Mouse (Mus musculus) liver, postnatal 0 days (tissue): ENCODE results near the gene Mss51. TPM values are rescaled to one million over a fixed set of nuclear protein-coding genes. Genes with fewer than 3 reads are reported as not detected.

ENCODE experiments used
- ATAC-seq: fragments of 200-750 bp; cut with Nextera tagmentation; 2 replicates; pipeline ENCODE4 v1.8.0; 2017; ENCODE audit warnings: mild to moderate bottlenecking, moderate library complexity
- DNase-seq: peaks from one replicate; pipeline ENCODE4 v3.0.0-alpha.2; 2016
- H3K27ac ChIP-seq: fragments of 300-500 bp; sonication (generic); 2 replicates; pipeline ENCODE4 v1.5.1; 2014; ENCODE audit warnings: antibody characterized with exemption, moderate library complexity, mild to moderate bottlenecking, low read depth
- H3K27me3 ChIP-seq: fragments of 300-500 bp; sonication (generic); 2 replicates; pipeline ENCODE4 v1.6.1; 2014; ENCODE audit warnings: low read length, control low read depth, mixed read lengths; ENCODE audit not compliant: insufficient read depth
- H3K36me3 ChIP-seq: fragments of 300-500 bp; sonication (generic); replicated peaks from 2 replicates; pipeline ENCODE4 v1.6.1; 2014; ENCODE audit warnings: mild to moderate bottlenecking, control low read depth, low read length, moderate library complexity, mixed read lengths; ENCODE audit not compliant: insufficient read depth
- H3K4me1 ChIP-seq: fragments of 300-500 bp; sonication (generic); 2 replicates; pipeline ENCODE4 v1.6.1; 2014; ENCODE audit warnings: antibody characterized with exemption, mild to moderate bottlenecking, control low read depth; ENCODE audit not compliant: insufficient read depth
- H3K4me2 ChIP-seq: fragments of 300-500 bp; sonication (generic); 2 replicates; pipeline ENCODE4 v1.6.1; 2014; ENCODE audit warnings: low read depth, mild to moderate bottlenecking, low read length, moderate library complexity, mixed read lengths
- H3K4me3 ChIP-seq: fragments of 300-500 bp; sonication (generic); 2 replicates; pipeline ENCODE4 v1.5.1; 2014; ENCODE audit warnings: low read depth, low read length
- H3K9ac ChIP-seq: fragments of 300-500 bp; sonication (generic); replicated peaks from 2 replicates; pipeline ENCODE4 v1.6.1; 2014; ENCODE audit warnings: mild to moderate bottlenecking, moderate library complexity
- H3K9me3 ChIP-seq: fragments of 300-500 bp; sonication (generic); 2 replicates; pipeline ENCODE4 v1.6.1; 2016; ENCODE audit warnings: mild to moderate bottlenecking, control low read depth, low read length, mixed read lengths
- CTCF ChIP-seq: sonication (generic); IDR thresholded peaks from 2 replicates; pipeline ENCODE4 v1.5.1; 2016; ENCODE audit warnings: antibody characterized with exemption, low read depth
- EP300 ChIP-seq: IDR thresholded peaks from 2 replicates; pipeline ENCODE4 v1.6.1; 2016; ENCODE audit warnings: antibody characterized with exemption, low read depth, mild to moderate bottlenecking
- WGBS: fragments of 180-500 bp; shearing (Covaris S2); extraction: QIAGEN DNeasy Blood & Tissue Kit; methylation state at CpG from one replicate; pipeline ENCODE4 v1.1.7; 2014; ENCODE audit not compliant: insufficient replicate concordance; 5-methylcytosine and 5-hydroxymethylcytosine counted together
- polyA plus RNA-seq: library from polyadenylated mRNA; unstranded; fragments of >200 nt; fragmentation: Nextera tagmentation; extraction: Ambion mirVana; gene quantifications from 2 replicates; pipeline ENCODE4 v1.2.1, GENCODE M21; 2015

The Mss51 gene
- polyA plus RNA-seq: 0.40 and 0.41 TPM in 2 replicates

DNA sequence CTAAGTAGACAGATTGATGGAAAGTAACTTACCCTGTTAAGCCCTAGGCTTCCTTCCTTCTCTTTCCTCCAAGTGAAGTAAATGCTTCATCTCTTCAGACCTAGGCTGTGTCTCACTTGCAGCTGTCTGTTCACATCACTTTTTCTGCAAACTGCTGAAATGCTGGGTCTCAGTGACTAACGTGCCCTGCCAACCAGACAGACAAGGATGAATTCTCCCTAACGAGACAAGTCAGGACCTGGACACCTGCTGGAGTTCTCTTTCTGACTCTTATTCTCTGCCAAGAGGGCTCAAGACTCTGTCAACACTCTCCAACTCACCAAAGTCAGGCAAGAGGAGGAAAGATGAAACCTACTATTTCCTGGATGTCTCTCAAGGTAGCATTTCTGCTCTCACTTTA lies at the start of gene Mss51:
TSS of gene Mss51 (minus strand) at position 299 of the 400 bp plus-strand sequence.
- no peak within 1 kb of the TSS for H3K9ac ChIP-seq
- 83% methylated on average over 2 of the region's 2 CpGs for WGBS

DNA sequence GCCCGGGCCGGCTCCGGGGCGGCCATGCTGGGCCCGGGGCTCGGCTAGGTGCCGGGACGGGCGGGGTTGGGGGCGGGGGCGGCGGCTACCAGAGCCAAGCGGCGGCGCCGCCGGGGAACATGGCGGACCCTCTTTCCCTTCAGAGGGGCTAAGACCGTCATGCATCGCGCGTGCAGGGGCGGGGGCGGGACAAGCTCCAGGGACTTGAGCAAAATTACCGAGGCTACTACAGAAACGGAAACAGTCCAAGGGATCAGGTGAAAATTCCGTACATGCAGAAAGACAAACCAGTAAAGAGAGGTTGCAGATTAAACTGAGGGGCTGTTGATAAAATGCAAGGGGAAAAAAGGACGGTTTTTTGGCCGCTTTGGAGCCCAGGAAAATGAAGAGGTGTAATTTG lies 49.7 kb upstream of the Mss51 start, which contains the start of gene Ppp3cb:
TSS of gene Ppp3cb (minus strand) at position 159 of the 400 bp plus-strand sequence.
- ATAC-seq: peak; percentile 76
- H3K36me3 ChIP-seq: no peaks in the 10 kb centered on the region; the same call in 1 of the 2 replicates
- TF ChIP-seq EP300 (no peak; the same call in 1 of the 2 replicates), CTCF (no peak)
- H3K4me2 ChIP-seq: peak within 1 kb of the TSS; percentile 76
- DNase-seq: peak; percentile 92
- under 1% methylated on average over 23 of the region's 29 CpGs for WGBS
- peak within 1 kb of the TSS; percentile 90 for H3K9ac ChIP-seq
- H3K9me3 ChIP-seq: no peaks in the 10 kb centered on the region
- peak within 1 kb of the TSS; percentile 76 for H3K4me3 ChIP-seq
- H3K4me1 ChIP-seq: peaks cover 15% of the 10 kb centered on the region
- peak within 1 kb of the TSS; percentile 100 for H3K27ac ChIP-seq
- H3K27me3 ChIP-seq: no peaks in the 10 kb centered on the region

More for the DNA sequence above, at the start of gene Mss51:
- Histone ChIP-seq H3K4me1 (no peaks in the 10 kb centered on the region), H3K4me3 (no peak within 1 kb of the TSS), H3K9me3 (no peaks in the 10 kb centered on the region), H3K4me2 (no peak within 1 kb of the TSS), H3K27me3 (no peaks in the 10 kb centered on the region), H3K36me3 (peaks cover 28% of the 10 kb centered on the region), H3K27ac (no peak within 1 kb of the TSS)
- DNase-seq (no peak), ATAC-seq (no peak)
- TF ChIP-seq EP300: no peak

DNA sequence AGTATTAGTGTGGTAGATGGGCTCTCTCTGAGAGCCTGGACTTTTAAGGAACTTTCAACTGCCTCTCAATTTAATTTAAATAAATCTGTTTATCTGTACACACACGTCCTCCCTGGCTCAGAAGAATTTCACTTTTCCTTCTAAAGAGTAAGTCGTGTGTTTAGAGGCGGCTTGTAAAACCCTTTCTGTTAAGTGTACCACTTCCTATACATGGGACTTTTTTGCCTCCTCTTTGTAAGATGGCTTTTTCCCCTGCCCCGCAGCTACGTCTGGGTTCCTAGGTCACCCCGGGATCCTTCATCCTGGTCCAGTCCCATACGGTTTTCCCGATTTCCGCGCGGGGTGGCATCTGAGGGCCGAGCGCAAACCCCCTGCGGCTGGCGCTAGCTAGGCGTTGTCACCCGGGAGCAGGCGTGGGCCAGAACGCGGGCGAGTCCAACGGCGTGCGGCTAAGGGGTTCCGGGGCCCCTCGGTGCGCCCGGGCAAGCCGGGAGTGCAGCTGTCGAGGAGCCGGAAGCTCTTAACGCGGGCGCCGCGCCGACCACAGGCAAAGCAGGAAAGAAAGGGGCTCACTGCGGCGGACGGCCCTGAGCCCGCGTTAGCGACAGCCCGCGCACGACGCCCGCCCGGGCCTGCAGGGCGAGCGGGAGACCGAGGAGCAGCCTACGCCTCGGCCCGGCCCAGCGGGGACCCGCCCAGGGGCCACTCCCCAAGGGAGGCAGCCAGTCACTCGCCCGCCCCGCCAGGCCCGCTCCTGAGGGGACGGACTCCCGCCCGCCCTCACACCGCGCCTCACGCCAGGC lies 49.0 kb upstream of the Mss51 start:
- Histone ChIP-seq H3K9me3 (no peaks in the 10 kb centered on the region), H3K27ac (peak overlapping the region; percentile 100), H3K27me3 (no peaks in the 10 kb centered on the region), H3K36me3 (no peaks in the 10 kb centered on the region; the same call in 1 of the 2 replicates), H3K4me1 (peaks cover 15% of the 10 kb centered on the region), H3K9ac (peak overlapping the region; percentile 90), H3K4me2 (peak overlapping the region; percentile 76), H3K4me3 (peak overlapping the region; percentile 76)
- DNase-seq (peak; percentile 94), ATAC-seq (peak; percentile 98)
- WGBS: 2% methylated on average over 53 of the region's 67 CpGs
- TF ChIP-seq EP300 (no peak), CTCF (no peak)

DNA sequence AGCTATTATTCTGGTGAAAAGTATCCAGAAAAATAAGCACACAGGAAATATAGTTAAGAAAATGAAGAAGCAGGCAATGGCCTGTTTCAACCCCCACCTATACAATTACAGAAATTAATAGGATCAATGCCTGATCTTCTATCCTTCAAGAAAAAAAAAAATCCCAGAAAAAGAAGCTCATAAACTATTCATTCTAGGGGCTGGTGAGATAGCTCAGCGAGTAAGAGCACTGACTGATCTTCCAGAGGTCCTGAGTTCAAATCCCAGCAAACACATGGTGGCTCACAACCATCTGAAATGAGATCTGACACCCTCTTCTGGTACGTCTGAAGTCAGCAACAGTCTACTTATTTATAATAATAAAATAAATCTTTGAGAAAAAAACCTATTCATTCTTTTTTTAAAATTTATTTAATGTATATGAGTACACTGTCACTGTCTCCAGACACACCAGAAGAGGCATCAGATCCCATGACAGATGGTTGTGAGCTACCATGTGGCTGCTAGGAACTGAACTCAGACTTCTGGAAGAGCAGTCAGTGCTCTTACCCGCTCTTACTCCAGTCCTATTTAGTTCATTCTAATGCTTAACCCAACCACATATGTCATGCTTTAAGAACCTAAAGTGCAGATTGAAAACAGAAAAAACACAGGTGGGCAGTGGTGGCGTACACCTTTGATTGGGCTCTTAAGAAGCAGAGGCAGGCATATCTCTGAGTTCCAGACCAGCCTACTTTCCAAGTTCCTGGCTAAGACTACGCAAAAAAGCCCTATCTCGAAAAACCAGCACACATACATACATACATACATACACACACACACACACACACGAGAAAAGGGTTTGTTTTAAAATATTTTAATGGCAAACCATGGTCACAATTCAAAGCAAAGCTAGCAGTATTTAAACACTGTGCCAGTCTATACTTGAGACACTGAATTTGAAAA lies 48.0 kb upstream of the Mss51 start:
- Histone ChIP-seq H3K36me3 (no peaks in the 10 kb centered on the region; the same call in 1 of the 2 replicates), H3K4me3 (peak overlapping the region; percentile 76), H3K9me3 (no peaks in the 10 kb centered on the region), H3K4me1 (peaks cover 15% of the 10 kb centered on the region), H3K9ac (peak overlapping the region; percentile 90), H3K27ac (peak overlapping the region; percentile 100), H3K27me3 (no peaks in the 10 kb centered on the region), H3K4me2 (peak overlapping the region; percentile 76)
- WGBS: 42% methylated on average over 7 of the region's 7 CpGs
- TF ChIP-seq CTCF (0 out of 2 replicates have a peak, but pooled peaks have one; percentile 1), EP300 (peak; percentile 86; the same call in 1 of the 2 replicates)
- peak; percentile 18 for ATAC-seq
- peak; percentile 21 for DNase-seq

DNA sequence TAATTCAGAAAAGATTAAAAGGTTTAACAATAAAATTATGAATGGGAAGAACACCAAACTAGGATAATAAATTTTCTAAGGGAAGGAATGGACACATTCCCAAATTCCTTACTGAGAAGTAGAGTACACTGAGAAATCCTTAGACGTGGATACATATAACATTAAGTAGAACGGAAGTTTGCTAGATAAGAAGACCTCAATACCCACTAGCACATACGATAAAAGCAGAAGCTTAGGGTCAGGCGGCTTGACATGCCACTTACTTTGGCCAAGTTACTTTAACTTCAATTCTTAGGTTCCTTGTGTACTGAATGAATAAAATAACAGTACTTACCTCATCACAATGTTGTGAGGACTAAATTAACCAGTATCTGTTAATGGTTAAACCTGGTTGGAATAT lies 32.9 kb upstream of the Mss51 start:
- Histone ChIP-seq H3K9ac (no peak overlapping the region), H3K27me3 (no peaks in the 10 kb centered on the region), H3K4me2 (no peak overlapping the region), H3K27ac (no peak overlapping the region), H3K4me3 (no peak overlapping the region), H3K9me3 (no peaks in the 10 kb centered on the region), H3K36me3 (peaks cover 4% of the 10 kb centered on the region), H3K4me1 (no peaks in the 10 kb centered on the region)
- ATAC-seq (no peak), DNase-seq (no peak)
- WGBS: 65% methylated on average over 4 of the region's 4 CpGs
- TF ChIP-seq CTCF: no peak
- TF ChIP-seq EP300: no peak
